ENCODE assay signal across 12 mouse cellular contexts in genomic region chr5:98076612-98077011, GRCm38 (mm10). TPM values are rescaled to one million over a fixed set of nuclear protein-coding genes. Genes with fewer than 3 reads are reported as not detected.
A peak's percentile ranks its signal among the peaks of the same experiment; 100 is the strongest.
DNase-seq lines count a peak whose midpoint lies in the region; TF ChIP-seq lines count a peak whose summit lies in the region.
"Had no signal": no experiment of that assay in that cellular context is flagged by ENCODE, and none has a peak within 500 bp of the region (broad histone marks: within the 10 kb centered on the region; RNA-seq: fewer than 3 reads in every experiment).

No protein-coding gene starts in this region.

- TF ChIP-seq CTCF in layer of hippocampus, adult 2 months (conservative IDR thresholded peaks at IDR 0.05), result no peak

- intact Hi-C loops in gastrocnemius, postnatal 14 days (cut with DNase I; ENCODE audit: low total_unique reads), result no loop called here

- DNase-seq in gastrocnemius, postnatal 14 days, result peak; percentile 16
- DNase-seq in gastrocnemius, adult 8-10 months (ENCODE audit: low spot score in 2 of 2), result no peak
- DNase-seq in 3134 (ENCODE audit: extremely low read depth, insufficient read length, low spot score) (peak; percentile 2), NIH3T3 (ENCODE audit: low read depth) (peak; percentile 5)
- DNase-seq in layer of hippocampus, adult 2 months (ENCODE audit: low spot score in 2 of 2), result peak; percentile 24 to 26
- DNase-seq in kidney, adult 8-10 months, result no peak
- DNase-seq in spleen, adult 18-20 months, result no peak
- DNase-seq in thymus, postnatal 4 days, result no peak
- DNase-seq: adrenal gland, postnatal 25 days; cerebellum, adult 8-10 months had no signal

- no peak overlapping the region for H3K27ac ChIP-seq in layer of hippocampus, adult 2 months
- H3K27ac ChIP-seq: forebrain, embryonic 12.5 days; heart, adult 2 months had no signal

- no peak overlapping the region for H3K4me3 ChIP-seq in layer of hippocampus, adult 2 months
- H3K4me3 ChIP-seq: forebrain, embryonic 12.5 days; heart, adult 2 months had no signal

RNA-seq across cellular contexts. Expression of gene Antxr2, which starts 45.8 kb away (rescaled TPM):
- 10 to 100 TPM; 16.2 to 19.3 TPM for total RNA-seq in gastrocnemius, postnatal 14 days (2021)
- total RNA-seq in gastrocnemius, adult 8-10 months (2022), result 1 to 10 TPM; 4.5 to 8.2 (median 6.0) TPM
- total RNA-seq in layer of hippocampus, adult 2 months (2021), result 1 to 10 TPM; 1.9 to 2.0 TPM

Comparison
In these comparisons a context has a peak if more than half of its experiments do, and no peak if none do; other contexts are left out.
1. DNase-seq: peak in gastrocnemius, postnatal 14 days (single experiment), 3134 (single experiment), NIH3T3 (single experiment) and layer of hippocampus, adult 2 months (2 of 2); none in gastrocnemius, adult 8-10 months (0 of 2), kidney, adult 8-10 months (0 of 2), spleen, adult 18-20 months (0 of 2) and thymus, postnatal 4 days (single experiment).